ENCODE assay signal across 26 mouse cellular contexts in genomic region chr1:163423467-163424014, GRCm38 (mm10). TPM values are rescaled to one million over a fixed set of nuclear protein-coding genes. Genes with fewer than 3 reads are reported as not detected.
DNase-seq lines count a peak whose midpoint lies in the region; ATAC-seq lines count a peak whose summit lies in the region.
"Had no signal": no experiment of that assay in that cellular context is flagged by ENCODE, and none has a peak within 500 bp of the region (broad histone marks: within the 10 kb centered on the region; RNA-seq: fewer than 3 reads in every experiment).

No protein-coding gene starts in this region.

- no peak for DNase-seq in forebrain, embryonic 10.5 days (ENCODE audit: extremely low spot score, low spot score)
- DNase-seq in forebrain, embryonic 11.5 days (ENCODE audit: low spot score), result no peak
- peak; percentile 49 for DNase-seq in NIH3T3 (ENCODE audit: low read depth)
- peak; percentile 56 for DNase-seq in limb, embryonic 11.5 days (ENCODE audit: low spot score)
- no peak for DNase-seq in thymus, postnatal 25 days
- no peak for DNase-seq in adrenal gland, adult 18-20 months (ENCODE audit: low spot score in 2 of 2)
- DNase-seq: cerebellum, adult 11 months; cerebellum, postnatal 36 days; heart, postnatal 14 days; kidney, adult 8-10 months; kidney, postnatal 10 days; liver, embryonic 13.5 days; lung, postnatal 36 days; retina, postnatal 1 day; thymus, postnatal 14 days had no signal

- peaks cover 12% of the 10 kb centered on the region for H3K4me1 ChIP-seq in forebrain, embryonic 10.5 days
- H3K4me1 ChIP-seq in forebrain, embryonic 11.5 days (replicated peaks; ENCODE audit: control insufficient read depth, insufficient read depth, low read length), result no peaks in the 10 kb centered on the region
- peaks cover 18% of the 10 kb centered on the region for H3K4me1 ChIP-seq in embryonic facial prominence, embryonic 12.5 days
- peaks cover 4% of the 10 kb centered on the region; the same call in 1 of the 2 replicates for H3K4me1 ChIP-seq in limb, embryonic 11.5 days (ENCODE audit: control insufficient read depth, insufficient read depth, low read length)
- H3K4me1 ChIP-seq: forebrain, embryonic 12.5 days; hindbrain, embryonic 15.5 days; intestine, embryonic 15.5 days; liver, embryonic 13.5 days; lung, embryonic 15.5 days; megakaryocyte, embryonic 14.5 days; midbrain, embryonic 15.5 days; neural tube, embryonic 12.5 days had no signal

- H3K4me2 ChIP-seq in forebrain, embryonic 11.5 days (ENCODE audit: low read depth, low read length, severe bottlenecking), result no peak overlapping the region
- 0 out of 2 replicates have a peak overlapping the region, but pooled peaks have one; percentile 7 for H3K4me2 ChIP-seq in embryonic facial prominence, embryonic 12.5 days (replicated peaks)
- H3K4me2 ChIP-seq in limb, embryonic 11.5 days (ENCODE audit: low read depth, severe bottlenecking), result no peak overlapping the region
- H3K4me2 ChIP-seq: forebrain, embryonic 12.5 days; heart, embryonic 11.5 days; hindbrain, embryonic 15.5 days; intestine, embryonic 15.5 days; liver, embryonic 13.5 days; lung, embryonic 15.5 days; midbrain, embryonic 15.5 days; neural tube, embryonic 12.5 days had no signal

- WGBS in forebrain, embryonic 10.5 days, result 50% methylated on average over 8 of the region's 8 CpGs
- WGBS in forebrain, embryonic 11.5 days, result 67% methylated on average over 8 of the region's 8 CpGs
- WGBS in embryonic facial prominence, embryonic 12.5 days, result 25% methylated on average over 8 of the region's 8 CpGs
- WGBS in limb, embryonic 11.5 days, result 47% methylated on average over 8 of the region's 8 CpGs

- no peak for ATAC-seq in forebrain, embryonic 11.5 days (replicated peaks; ENCODE audit: low FRiP score)
- ATAC-seq in embryonic facial prominence, embryonic 12.5 days (ENCODE audit: insufficient number of reproducible peaks, insufficient read depth, low FRiP score, low TSS enrichment), result peak; percentile 84
- ATAC-seq in limb, embryonic 11.5 days (ENCODE audit: insufficient number of reproducible peaks, low FRiP score, low TSS enrichment, low read depth), result peak; percentile 44; the same call in 1 of the 2 replicates
- ATAC-seq in activated CD4-positive, CD25-positive, alpha-beta regulatory T cell, adult 4 months, result no peak
- ATAC-seq: intestine, embryonic 15.5 days; midbrain, embryonic 15.5 days had no signal

- H3K27ac ChIP-seq in forebrain, embryonic 10.5 days, result peak overlapping the region; percentile 42
- no peak overlapping the region for H3K27ac ChIP-seq in forebrain, embryonic 11.5 days (ENCODE audit: low read depth, low read length)
- peak overlapping the region; percentile 84 for H3K27ac ChIP-seq in embryonic facial prominence, embryonic 12.5 days
- H3K27ac ChIP-seq in limb, embryonic 11.5 days (replicated peaks; ENCODE audit: low read depth, low read length), result peak overlapping the region; percentile 42; the same call in 1 of the 2 replicates
- H3K27ac ChIP-seq: forebrain, embryonic 12.5 days; hindbrain, embryonic 15.5 days; intestine, embryonic 15.5 days; left cerebral cortex, adult 2 months; liver, embryonic 13.5 days; lung, embryonic 15.5 days; midbrain, embryonic 15.5 days; neural tube, embryonic 12.5 days had no signal

- H3K27me3 ChIP-seq in forebrain, embryonic 10.5 days (ENCODE audit: poor library complexity, severe bottlenecking), result no peaks in the 10 kb centered on the region
- no peaks in the 10 kb centered on the region for H3K27me3 ChIP-seq in forebrain, embryonic 11.5 days (ENCODE audit: control insufficient read depth, insufficient read depth, low read length)
- no peaks in the 10 kb centered on the region for H3K27me3 ChIP-seq in embryonic facial prominence, embryonic 12.5 days
- no peaks in the 10 kb centered on the region for H3K27me3 ChIP-seq in limb, embryonic 11.5 days (ENCODE audit: control insufficient read depth, insufficient read depth, low read length)
- H3K27me3 ChIP-seq: forebrain, embryonic 12.5 days; hindbrain, embryonic 15.5 days; intestine, embryonic 15.5 days; liver, embryonic 13.5 days; lung, embryonic 15.5 days; midbrain, embryonic 15.5 days; neural tube, embryonic 12.5 days had no signal

- H3K9me3 ChIP-seq in forebrain, embryonic 10.5 days, result no peaks in the 10 kb centered on the region
- H3K9me3 ChIP-seq in forebrain, embryonic 11.5 days (ENCODE audit: control insufficient read depth, low read length), result no peaks in the 10 kb centered on the region
- no peaks in the 10 kb centered on the region for H3K9me3 ChIP-seq in embryonic facial prominence, embryonic 12.5 days
- no peaks in the 10 kb centered on the region for H3K9me3 ChIP-seq in limb, embryonic 11.5 days (ENCODE audit: control insufficient read depth, low read length)
- H3K9me3 ChIP-seq: forebrain, embryonic 12.5 days; hindbrain, embryonic 15.5 days; intestine, embryonic 15.5 days; liver, embryonic 13.5 days; lung, embryonic 15.5 days; megakaryocyte, embryonic 14.5 days; midbrain, embryonic 15.5 days; neural tube, embryonic 12.5 days had no signal

- H3K9ac ChIP-seq in forebrain, embryonic 11.5 days (ENCODE audit: low read length), result no peak overlapping the region
- H3K9ac ChIP-seq in embryonic facial prominence, embryonic 12.5 days, result no peak overlapping the region
- no peak overlapping the region; the same call in 1 of the 2 replicates for H3K9ac ChIP-seq in limb, embryonic 11.5 days (ENCODE audit: low read length)
- H3K9ac ChIP-seq: forebrain, embryonic 12.5 days; hindbrain, embryonic 15.5 days; intestine, embryonic 15.5 days; liver, embryonic 13.5 days; lung, embryonic 15.5 days; midbrain, embryonic 15.5 days; neural tube, embryonic 12.5 days had no signal

- H3K36me3 ChIP-seq in forebrain, embryonic 10.5 days (replicated peaks), result no peaks in the 10 kb centered on the region
- no peaks in the 10 kb centered on the region for H3K36me3 ChIP-seq in forebrain, embryonic 11.5 days (ENCODE audit: control insufficient read depth, insufficient read depth, low read length)
- H3K36me3 ChIP-seq in embryonic facial prominence, embryonic 12.5 days, result no peaks in the 10 kb centered on the region
- no peaks in the 10 kb centered on the region for H3K36me3 ChIP-seq in limb, embryonic 11.5 days (ENCODE audit: control insufficient read depth, insufficient read depth, low read length)
- H3K36me3 ChIP-seq: forebrain, embryonic 12.5 days; hindbrain, embryonic 15.5 days; intestine, embryonic 15.5 days; liver, embryonic 13.5 days; lung, embryonic 15.5 days; midbrain, embryonic 15.5 days; neural tube, embryonic 12.5 days had no signal

- no peak overlapping the region for H3K4me3 ChIP-seq in forebrain, embryonic 10.5 days
- no peak overlapping the region for H3K4me3 ChIP-seq in forebrain, embryonic 11.5 days (ENCODE audit: low read depth, low read length)
- no peak overlapping the region for H3K4me3 ChIP-seq in embryonic facial prominence, embryonic 12.5 days
- no peak overlapping the region for H3K4me3 ChIP-seq in limb, embryonic 11.5 days (ENCODE audit: low read depth, low read length)
- H3K4me3 ChIP-seq: forebrain, embryonic 12.5 days; hindbrain, embryonic 15.5 days; intestine, embryonic 15.5 days; left cerebral cortex, adult 2 months; liver, embryonic 13.5 days; lung, embryonic 15.5 days; megakaryocyte, embryonic 14.5 days; midbrain, embryonic 15.5 days; neural tube, embryonic 12.5 days had no signal

RNA-seq across cellular contexts. Expression of gene Gorab, which starts 20.1 kb away (rescaled TPM):
- polyA plus RNA-seq in forebrain, embryonic 10.5 days (2016; fragmentation: Nextera tagmentation; extraction: Ambion mirVana), result 23.8 and 26.2 TPM in 2 replicates
- 30.9 and 31.5 TPM in 2 replicates for polyA plus RNA-seq in forebrain, embryonic 11.5 days (2014; fragmentation: Nextera tagmentation; extraction: Ambion mirVana)
- 39.0 and 40.6 TPM in 2 replicates for polyA plus RNA-seq in embryonic facial prominence, embryonic 12.5 days (2016; fragmentation: Nextera tagmentation; extraction: Ambion mirVana)
- 33.7 and 36.7 TPM in 2 replicates for polyA plus RNA-seq in limb, embryonic 11.5 days (2014; fragmentation: Nextera tagmentation; extraction: Ambion mirVana)
- polyA plus RNA-seq in activated CD4-positive, CD25-positive, alpha-beta regulatory T cell, adult 4 months (2017; shearing (Covaris generic)), result 1 to 10 TPM; 8.3 TPM
- total RNA-seq in adrenal gland, adult 18-20 months (2021), result 10 to 100 TPM in 1 of 2 experiments, 1 to 10 TPM in 1; 9.6 to 10.6 TPM

Comparison
In these comparisons a context has a peak if more than half of its experiments do, and no peak if none do; other contexts are left out.
1. DNase-seq: peak in NIH3T3 (single experiment) and limb, embryonic 11.5 days (single experiment); none in forebrain, embryonic 10.5 days (single experiment), forebrain, embryonic 11.5 days (single experiment), thymus, postnatal 25 days (single experiment) and adrenal gland, adult 18-20 months (0 of 2).
2. ATAC-seq: peak in embryonic facial prominence, embryonic 12.5 days (single experiment) and limb, embryonic 11.5 days (single experiment); none in forebrain, embryonic 11.5 days (single experiment) and activated CD4-positive, CD25-positive, alpha-beta regulatory T cell, adult 4 months (single experiment).